Mouse (Mus musculus): Measurements from ENCODE around the gene Lmo1. TPM values are rescaled to one million over a fixed set of nuclear protein-coding genes. Genes with fewer than 3 reads are reported as not detected.
A peak's percentile ranks its signal among the peaks of the same experiment; 100 is the strongest.

Lmo1 gene
- polyA plus RNA-seq, 1 experiment from 2014 or later = 1.3 TPM

DNA sequence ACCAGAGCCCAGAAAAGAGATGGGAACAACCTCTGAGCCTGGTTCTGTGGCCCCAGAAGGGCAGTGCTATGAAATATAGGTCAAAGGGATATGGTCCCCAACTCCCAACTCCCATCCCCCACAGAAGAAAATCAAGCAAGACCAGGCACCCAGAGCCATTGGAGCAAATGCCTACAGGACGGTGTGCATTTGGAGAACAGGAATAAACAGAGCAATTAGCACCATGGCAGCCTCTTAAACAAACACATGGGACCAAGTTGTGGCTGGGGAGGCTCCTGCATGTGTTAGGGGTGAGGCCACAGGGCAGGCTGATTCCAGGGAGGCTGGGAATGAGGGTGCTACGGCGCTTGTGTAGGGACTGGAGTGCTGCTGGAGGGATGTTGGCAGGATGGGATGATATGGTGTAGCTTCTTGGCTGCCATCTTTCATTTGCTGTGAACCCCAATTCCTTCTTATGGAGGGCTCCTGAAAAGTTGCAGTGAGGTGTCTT is 22.2 kb upstream of the Lmo1 start:
- H3K4me3 ChIP-seq = no peak overlapping the region
- H3K9ac ChIP-seq = no peak overlapping the region
- no peak for ATAC-seq (ENCODE audit: extremely low read depth, insufficient number of reproducible peaks, low FRiP score, low TSS enrichment)
- H3K36me3 ChIP-seq = no peaks in the 10 kb centered on the region
- no peaks in the 10 kb centered on the region for H3K9me3 ChIP-seq
- no peak overlapping the region for H3K27ac ChIP-seq (replicated peaks)
- H3K4me2 ChIP-seq = no peak overlapping the region
- peaks cover 12% of the 10 kb centered on the region for H3K4me1 ChIP-seq
- H3K27me3 ChIP-seq (replicated peaks) = no peaks in the 10 kb centered on the region
- WGBS = 73% methylated on average over 3 of the region's 3 CpGs

DNA sequence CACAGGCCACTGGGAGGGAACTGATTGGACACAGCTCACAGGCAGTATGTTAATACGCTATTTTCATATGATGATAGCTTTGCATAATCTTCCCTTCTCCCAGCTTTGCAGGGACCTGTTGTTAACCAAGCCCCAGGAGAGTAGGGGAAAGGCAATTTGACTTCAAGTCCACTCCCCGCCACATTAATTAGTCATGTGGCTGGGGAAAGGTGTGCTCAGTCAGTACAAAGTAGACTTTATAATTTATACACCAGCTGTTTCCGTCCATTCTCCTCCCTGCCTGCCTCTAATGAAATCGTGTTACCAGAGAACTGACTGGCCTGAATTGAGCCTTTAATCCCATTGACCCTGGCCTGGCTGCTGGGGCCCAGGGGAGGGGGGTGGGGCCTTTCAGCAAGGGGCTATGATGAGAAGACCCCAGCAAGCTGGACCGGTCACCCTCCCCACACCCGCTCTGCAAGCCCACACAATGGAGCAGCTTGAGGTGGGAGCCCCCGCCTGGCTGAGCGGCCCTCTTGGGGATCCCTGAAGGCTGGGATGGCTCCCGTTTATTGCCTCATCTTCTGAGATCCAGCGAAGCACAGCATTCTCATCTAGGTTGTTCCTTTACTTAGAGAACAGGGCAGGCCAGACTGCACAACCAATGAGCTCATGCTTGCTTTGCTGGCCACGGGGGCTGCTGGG is 21.5 kb upstream of the Lmo1 start:
- Histone ChIP-seq H3K4me2 (no peak overlapping the region), H3K36me3 (no peaks in the 10 kb centered on the region), H3K9ac (no peak overlapping the region), H3K27ac (replicated peaks) (no peak overlapping the region), H3K4me1 (peaks cover 19% of the 10 kb centered on the region), H3K9me3 (no peaks in the 10 kb centered on the region), H3K27me3 (replicated peaks) (no peaks in the 10 kb centered on the region), H3K4me3 (no peak overlapping the region)
- 59% methylated on average over 11 of the region's 11 CpGs for WGBS
- ATAC-seq (ENCODE audit: extremely low read depth, insufficient number of reproducible peaks, low FRiP score, low TSS enrichment) = no peak

DNA sequence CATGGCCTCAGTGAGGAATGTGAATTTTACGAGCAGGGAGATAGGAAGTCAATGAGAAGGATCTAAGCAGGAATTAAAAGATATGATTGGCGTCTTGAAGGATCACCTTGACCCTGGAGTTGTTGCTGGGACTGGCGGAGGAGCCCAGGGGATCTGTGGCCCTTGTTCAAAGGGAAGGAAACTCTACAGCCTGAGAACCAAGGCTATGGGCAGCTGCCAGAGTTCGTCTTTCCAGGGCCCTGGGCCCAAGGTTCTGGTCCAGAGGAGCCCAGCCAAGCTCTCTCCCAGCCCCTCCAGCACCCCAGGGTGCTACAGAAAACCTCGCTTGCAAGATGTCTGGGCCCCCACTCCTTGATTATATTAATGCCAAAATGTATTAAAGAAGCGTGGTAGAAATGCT is 21.0 kb upstream of the Lmo1 start:
- Histone ChIP-seq H3K9ac (no peak overlapping the region), H3K4me1 (peaks cover 24% of the 10 kb centered on the region), H3K27ac (replicated peaks) (no peak overlapping the region), H3K27me3 (replicated peaks) (no peaks in the 10 kb centered on the region), H3K9me3 (no peaks in the 10 kb centered on the region), H3K36me3 (no peaks in the 10 kb centered on the region), H3K4me3 (no peak overlapping the region), H3K4me2 (no peak overlapping the region)
- ATAC-seq (ENCODE audit: extremely low read depth, insufficient number of reproducible peaks, low FRiP score, low TSS enrichment) = no peak
- 64% methylated on average over 6 of the region's 6 CpGs for WGBS

DNA sequence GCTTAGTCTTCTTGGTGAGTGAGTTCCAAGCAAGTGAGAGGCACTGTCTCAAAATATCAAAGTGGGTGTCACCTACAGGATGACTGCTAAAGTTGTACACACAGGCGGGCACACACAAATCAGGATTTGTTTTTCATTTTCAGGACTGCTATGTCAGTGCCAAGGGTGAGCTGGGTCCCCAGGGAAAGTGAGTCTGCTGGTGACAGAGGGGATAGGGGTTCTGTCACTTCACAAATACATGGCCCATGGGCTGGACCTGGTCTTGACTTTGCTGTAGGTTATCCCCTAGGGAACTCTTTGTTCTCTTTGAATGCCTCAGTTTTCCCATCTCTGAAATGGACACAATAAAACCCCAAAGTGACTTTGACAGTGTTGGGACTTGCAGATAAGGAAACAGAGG is 19.8 kb upstream of the Lmo1 start:
- ATAC-seq (ENCODE audit: extremely low read depth, insufficient number of reproducible peaks, low FRiP score, low TSS enrichment) = no peak
- Histone ChIP-seq H3K9me3 (no peaks in the 10 kb centered on the region), H3K4me2 (no peak overlapping the region), H3K4me3 (no peak overlapping the region), H3K36me3 (no peaks in the 10 kb centered on the region), H3K9ac (no peak overlapping the region), H3K4me1 (peaks cover 33% of the 10 kb centered on the region), H3K27me3 (replicated peaks) (no peaks in the 10 kb centered on the region), H3K27ac (replicated peaks) (no peak overlapping the region)
- WGBS = 50% methylated on average over 1 of the region's 1 CpGs

DNA sequence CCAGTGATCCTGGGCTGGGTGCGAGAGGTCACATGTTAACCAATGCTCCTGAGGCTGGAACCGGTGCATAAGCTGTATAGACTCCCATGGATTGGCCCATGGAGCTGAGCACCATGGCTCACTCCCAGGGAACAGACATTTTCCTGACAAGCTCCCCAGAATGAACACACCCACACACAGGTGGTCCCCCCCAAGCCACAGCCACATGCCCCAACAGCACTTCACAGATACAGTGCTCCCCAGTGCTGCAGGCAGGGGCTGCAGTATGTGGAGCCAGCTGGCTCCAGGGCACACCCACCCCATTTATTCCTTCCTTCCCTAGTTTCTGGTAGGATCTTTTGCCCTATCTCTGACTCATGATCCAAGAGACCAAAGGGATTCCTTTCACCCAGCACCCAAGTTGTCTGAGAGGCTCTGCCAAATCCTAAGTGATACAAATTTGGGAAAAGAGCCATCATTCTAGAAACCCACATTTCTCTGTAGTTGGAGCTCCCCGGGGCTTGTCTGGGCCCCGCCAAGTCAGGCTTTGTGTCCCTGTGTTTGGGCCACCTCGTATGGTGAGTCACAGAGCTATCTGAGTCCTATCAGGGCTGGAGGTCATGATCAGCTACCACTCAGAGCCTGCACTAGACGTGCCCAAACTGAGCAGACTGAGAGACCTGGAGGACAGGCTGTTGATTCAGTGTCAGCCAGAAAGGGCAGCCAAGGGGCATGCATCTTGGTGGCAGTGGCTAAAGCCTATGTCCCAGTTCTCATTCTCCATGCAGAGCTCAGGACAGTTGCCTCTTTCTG is 12.4 kb upstream of the Lmo1 start:
- Histone ChIP-seq H3K27me3 (replicated peaks) (no peaks in the 10 kb centered on the region), H3K9me3 (no peaks in the 10 kb centered on the region), H3K36me3 (no peaks in the 10 kb centered on the region), H3K4me1 (peaks cover 28% of the 10 kb centered on the region), H3K4me2 (no peak overlapping the region), H3K27ac (replicated peaks) (no peak overlapping the region), H3K9ac (no peak overlapping the region), H3K4me3 (no peak overlapping the region)
- no peak for ATAC-seq (ENCODE audit: extremely low read depth, insufficient number of reproducible peaks, low FRiP score, low TSS enrichment)
- WGBS = 61% methylated on average over 6 of the region's 6 CpGs

DNA sequence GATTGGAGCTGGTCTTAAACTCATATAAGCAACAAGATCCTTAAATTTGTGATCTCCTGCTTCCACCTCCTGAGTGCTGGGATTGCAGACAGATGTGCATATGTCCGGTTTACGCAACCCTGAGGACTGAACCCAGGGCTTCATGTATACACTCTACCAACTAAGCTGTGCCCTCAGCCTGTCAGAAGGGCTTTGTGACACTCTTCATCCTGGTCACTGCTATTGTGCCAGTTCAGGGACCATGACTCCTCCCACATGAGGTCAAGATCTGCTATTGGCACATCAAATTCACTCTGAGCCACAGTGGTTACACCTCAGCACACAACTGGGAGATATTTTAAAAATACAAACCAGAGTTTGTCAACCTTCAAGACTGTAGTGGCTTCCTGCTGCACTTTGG is 11.0 kb upstream of the Lmo1 start:
- no peak for ATAC-seq (ENCODE audit: extremely low read depth, insufficient number of reproducible peaks, low FRiP score, low TSS enrichment)
- Histone ChIP-seq H3K27me3 (replicated peaks) (no peaks in the 10 kb centered on the region), H3K4me1 (peaks cover 13% of the 10 kb centered on the region), H3K9me3 (no peaks in the 10 kb centered on the region), H3K27ac (replicated peaks) (no peak overlapping the region), H3K4me2 (no peak overlapping the region), H3K9ac (no peak overlapping the region), H3K36me3 (no peaks in the 10 kb centered on the region), H3K4me3 (no peak overlapping the region)
- WGBS = 81% methylated on average over 2 of the region's 2 CpGs

DNA sequence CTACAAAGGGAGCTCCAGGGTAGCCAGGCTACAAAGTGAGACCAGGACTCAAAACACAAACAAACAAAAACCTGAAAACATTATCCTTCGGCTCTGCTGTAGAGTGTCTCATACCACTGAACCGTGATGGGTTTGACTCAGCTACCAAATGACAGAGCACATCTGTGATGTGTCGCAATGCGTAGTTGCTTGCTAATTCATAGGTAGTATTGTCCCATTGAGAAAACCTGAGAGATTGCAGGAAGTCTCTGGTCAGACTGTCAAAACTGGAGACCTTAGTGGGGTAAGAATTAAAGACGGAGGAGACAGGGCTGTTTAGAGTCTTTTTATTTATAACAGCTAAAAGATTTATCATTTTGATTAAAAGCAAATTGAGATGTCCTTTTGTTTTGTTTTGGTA is 10.6 kb upstream of the Lmo1 start:
- H3K36me3 ChIP-seq = no peaks in the 10 kb centered on the region
- no peaks in the 10 kb centered on the region for H3K9me3 ChIP-seq
- no peak overlapping the region for H3K27ac ChIP-seq (replicated peaks)
- H3K4me2 ChIP-seq = no peak overlapping the region
- ATAC-seq (ENCODE audit: extremely low read depth, insufficient number of reproducible peaks, low FRiP score, low TSS enrichment) = no peak
- peaks cover 9% of the 10 kb centered on the region for H3K4me1 ChIP-seq
- H3K4me3 ChIP-seq = no peak overlapping the region
- no peaks in the 10 kb centered on the region for H3K27me3 ChIP-seq (replicated peaks)
- 69% methylated on average over 5 of the region's 5 CpGs for whole genome bisulfite sequencing
- H3K9ac ChIP-seq = no peak overlapping the region

DNA sequence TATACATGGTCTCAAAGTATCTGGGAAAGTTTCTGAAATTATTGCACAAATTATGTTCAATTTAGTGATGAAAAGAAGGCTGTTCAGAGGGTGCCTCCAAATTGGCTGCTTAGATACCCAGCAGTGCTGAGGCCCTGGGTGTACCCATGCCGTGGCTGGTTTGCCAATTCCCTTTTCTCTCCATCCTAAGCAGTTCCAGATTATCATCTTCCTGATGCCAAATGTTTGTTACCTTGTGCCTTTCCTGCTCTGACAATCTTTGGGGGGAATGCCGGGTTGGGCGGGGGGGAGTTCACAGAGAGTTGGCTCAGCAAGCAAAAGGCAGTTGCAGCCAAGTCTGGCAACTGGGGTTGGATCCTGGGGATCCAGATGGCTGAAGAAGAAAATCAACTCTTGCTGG is 1.7 kb upstream of the Lmo1 start:
- Histone ChIP-seq H3K27ac (replicated peaks) (no peak overlapping the region), H3K4me2 (no peak overlapping the region), H3K36me3 (no peaks in the 10 kb centered on the region), H3K9me3 (no peaks in the 10 kb centered on the region), H3K9ac (no peak overlapping the region), H3K27me3 (replicated peaks) (peaks cover 64% of the 10 kb centered on the region), H3K4me3 (no peak overlapping the region), H3K4me1 (peaks cover 14% of the 10 kb centered on the region)
- no peak for ATAC-seq (ENCODE audit: extremely low read depth, insufficient number of reproducible peaks, low FRiP score, low TSS enrichment)
- whole genome bisulfite sequencing = 56% methylated on average over 3 of the region's 3 CpGs

DNA sequence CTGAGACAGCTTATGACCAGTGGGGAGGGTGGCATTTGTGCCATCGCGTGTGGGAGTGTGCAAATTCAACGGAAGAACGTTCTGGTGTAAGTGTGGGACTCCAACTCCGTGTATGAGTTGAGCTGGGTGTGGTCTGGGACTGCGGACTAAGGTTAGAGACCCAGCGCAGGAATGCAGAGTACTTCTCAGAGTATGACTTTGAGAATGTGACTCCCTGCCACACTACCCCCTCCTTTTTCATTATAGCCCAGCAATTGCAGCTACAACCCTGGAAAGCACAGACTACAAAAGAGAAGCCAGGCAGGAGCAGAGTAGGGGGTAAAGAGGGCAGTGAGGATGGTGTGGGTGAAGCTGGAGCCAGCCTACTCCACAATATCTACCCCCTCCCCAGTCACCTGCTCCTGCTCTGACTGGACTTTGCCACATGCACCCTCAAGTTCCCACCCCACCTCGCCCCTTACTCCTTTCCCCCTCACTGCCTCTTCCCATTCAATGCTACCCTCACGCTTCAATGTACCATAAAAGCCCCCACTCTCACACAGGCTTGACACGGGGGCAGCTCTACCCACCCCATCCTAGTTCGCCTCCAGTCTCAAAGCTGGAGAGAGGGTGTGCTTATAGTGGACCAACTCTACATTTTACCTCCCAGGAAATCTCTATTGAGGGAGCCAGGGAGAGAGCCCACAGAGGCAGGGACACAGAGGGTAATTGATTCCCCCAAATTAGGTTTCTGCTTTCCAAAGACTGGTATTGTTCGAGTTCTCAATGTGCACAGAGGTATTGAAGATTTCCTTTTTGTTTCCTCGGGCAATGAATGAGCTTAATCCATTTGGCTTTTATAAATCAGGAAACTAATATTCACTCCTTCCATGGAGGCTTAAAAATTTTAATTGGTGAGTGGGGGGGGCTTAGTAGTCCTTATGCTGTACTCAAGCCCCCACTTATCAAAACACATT is 941 bp upstream of the Lmo1 start:
- ATAC-seq (ENCODE audit: extremely low read depth, insufficient number of reproducible peaks, low FRiP score, low TSS enrichment) = no peak
- H3K4me1 ChIP-seq = peaks cover 14% of the 10 kb centered on the region
- H3K4me2 ChIP-seq = peak overlapping the region; percentile 99
- H3K27me3 ChIP-seq (replicated peaks) = peaks cover 72% of the 10 kb centered on the region
- 22% methylated on average over 13 of the region's 13 CpGs for WGBS
- peak overlapping the region; percentile 72 for H3K4me3 ChIP-seq
- no peaks in the 10 kb centered on the region for H3K36me3 ChIP-seq
- H3K9me3 ChIP-seq = no peaks in the 10 kb centered on the region
- no peak overlapping the region for H3K27ac ChIP-seq (replicated peaks)
- peak overlapping the region; percentile 80; the same call in 1 of the 2 replicates for H3K9ac ChIP-seq

DNA sequence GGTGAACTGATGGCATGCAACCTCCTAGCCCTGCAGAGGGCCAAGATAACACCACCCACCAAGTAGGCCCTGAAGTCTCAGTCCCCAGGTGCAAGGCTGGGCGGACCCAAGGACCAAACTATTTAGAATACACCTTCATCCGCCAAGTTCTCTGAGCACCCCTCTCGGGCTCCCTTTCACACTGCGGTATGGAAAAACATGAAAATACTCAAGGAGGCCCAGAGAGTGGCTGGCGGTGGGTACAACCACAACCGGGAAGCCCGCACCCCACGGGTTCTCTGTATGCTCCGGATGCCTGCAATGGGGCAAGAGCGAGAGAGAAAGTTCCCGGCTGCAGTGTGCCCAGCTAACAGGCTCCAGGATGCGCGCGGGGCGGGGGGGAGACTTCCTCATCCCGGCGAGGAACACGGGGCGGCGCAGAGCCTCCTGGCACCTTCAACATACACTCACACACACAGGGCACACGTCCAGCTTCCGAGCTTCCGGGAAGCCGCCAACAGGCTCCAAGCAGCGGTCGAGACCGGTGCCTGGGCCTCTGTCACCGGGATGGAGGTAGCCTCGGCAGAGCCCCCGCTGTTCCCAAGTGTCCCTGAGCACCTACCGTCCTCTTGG is 564 bp downstream of the Lmo1 start:
- H3K4me3 ChIP-seq = peak overlapping the region; percentile 72

DNA sequence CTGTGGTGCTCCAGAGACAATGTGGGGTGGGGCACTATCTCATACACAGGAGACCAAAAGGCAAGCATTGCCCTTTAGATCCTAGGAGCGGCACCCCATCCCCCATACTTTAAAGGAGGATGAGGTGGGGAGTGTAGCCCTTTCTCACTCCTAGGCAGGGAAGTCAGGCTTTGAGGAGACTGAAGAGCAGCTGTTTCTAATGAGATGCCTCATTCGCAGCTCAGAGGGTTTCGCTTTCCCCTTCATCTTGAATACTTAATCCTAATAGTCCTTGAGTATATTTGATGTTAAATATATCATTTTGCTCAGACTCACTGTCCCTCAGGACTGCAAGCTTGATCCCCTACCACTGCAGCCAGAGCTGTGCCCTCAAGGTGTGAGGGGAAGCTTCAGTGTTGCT is 3.1 kb downstream of the Lmo1 start:
- no peak for ATAC-seq (ENCODE audit: extremely low read depth, insufficient number of reproducible peaks, low FRiP score, low TSS enrichment)

More for the DNA sequence above, 564 bp downstream of the Lmo1 start:
- peaks cover 26% of the 10 kb centered on the region for H3K4me1 ChIP-seq
- peak overlapping the region; percentile 99 for H3K4me2 ChIP-seq
- H3K9ac ChIP-seq = peak overlapping the region; percentile 80
- H3K36me3 ChIP-seq = no peaks in the 10 kb centered on the region
- H3K27me3 ChIP-seq (replicated peaks) = peaks cover 86% of the 10 kb centered on the region
- H3K9me3 ChIP-seq = no peaks in the 10 kb centered on the region
- 4% methylated on average over 31 of the region's 31 CpGs for WGBS
- ATAC-seq (ENCODE audit: extremely low read depth, insufficient number of reproducible peaks, low FRiP score, low TSS enrichment) = no peak
- H3K27ac ChIP-seq (replicated peaks) = no peak overlapping the region

More for the DNA sequence above, 3.1 kb downstream of the Lmo1 start:
- Histone ChIP-seq H3K4me2 (no peak overlapping the region), H3K27ac (replicated peaks) (no peak overlapping the region), H3K9ac (no peak overlapping the region), H3K36me3 (no peaks in the 10 kb centered on the region), H3K4me3 (no peak overlapping the region), H3K4me1 (peaks cover 30% of the 10 kb centered on the region), H3K9me3 (no peaks in the 10 kb centered on the region), H3K27me3 (replicated peaks) (peaks cover 98% of the 10 kb centered on the region)
- WGBS = 44% methylated on average over 3 of the region's 3 CpGs
